12 mouse cellular contexts compared by ENCODE assay signal in the genomic region with DNA sequence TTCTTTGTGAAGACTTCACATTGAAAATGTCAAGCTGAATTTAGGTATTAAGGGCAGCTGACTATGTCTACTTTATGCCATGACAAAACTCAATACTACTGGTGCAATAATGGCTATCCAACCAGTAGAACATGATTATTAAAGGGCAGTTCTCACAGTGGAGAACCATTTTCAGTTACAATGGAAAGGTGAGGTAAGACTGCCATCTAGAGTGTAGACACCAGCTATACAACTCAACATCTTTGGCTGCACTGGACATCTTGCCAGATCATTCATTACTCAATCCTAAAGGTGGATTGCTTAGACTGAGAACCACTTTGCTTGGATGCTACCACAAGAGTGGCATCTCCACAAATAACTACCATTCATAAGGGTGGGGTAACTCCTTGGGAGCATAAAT. TPM values are rescaled to one million over a fixed set of nuclear protein-coding genes. Genes with fewer than 3 reads are reported as not detected.
A peak's percentile ranks its signal among the peaks of the same experiment; 100 is the strongest.
DNase-seq lines count a peak whose midpoint lies in the region; ATAC-seq lines count a peak whose summit lies in the region.
"Had no signal": no experiment of that assay in that cellular context is flagged by ENCODE, and none has a peak within 500 bp of the region (broad histone marks: within the 10 kb centered on the region; RNA-seq: fewer than 3 reads in every experiment).

No protein-coding gene starts in this region.

- ATAC-seq in kidney, embryonic 14.5 days (ENCODE audit: low FRiP score, low TSS enrichment) = no peak
- no peak for ATAC-seq in granulocyte monocyte progenitor cell, adult 5-6 weeks (replicated peaks; ENCODE audit: poor library complexity, severe bottlenecking)

- H3K27ac ChIP-seq in kidney, embryonic 14.5 days (ENCODE audit: low read depth, low read length) = no peak overlapping the region
- H3K27ac ChIP-seq: heart, embryonic 15.5 days; midbrain, embryonic 12.5 days had no signal

- H3K4me1 ChIP-seq in kidney, embryonic 14.5 days (ENCODE audit: control insufficient read depth, insufficient read depth, low read length) = no peaks in the 10 kb centered on the region
- H3K4me1 ChIP-seq: heart, embryonic 15.5 days; midbrain, embryonic 12.5 days had no signal

- no peaks in the 10 kb centered on the region for H3K36me3 ChIP-seq in kidney, embryonic 14.5 days (ENCODE audit: control insufficient read depth, insufficient read depth, low read length)
- H3K36me3 ChIP-seq: heart, embryonic 15.5 days; midbrain, embryonic 12.5 days had no signal

- no peaks in the 10 kb centered on the region for H3K9me3 ChIP-seq in kidney, embryonic 14.5 days (ENCODE audit: control insufficient read depth, low read length)
- H3K9me3 ChIP-seq: heart, embryonic 15.5 days; midbrain, embryonic 12.5 days had no signal

- DNase-seq in adrenal gland, postnatal 10 days = peak; percentile 2
- no peak for DNase-seq in adrenal gland, adult 18-20 months (ENCODE audit: low spot score in 2 of 2)
- DNase-seq in kidney, adult 11 months = peak; percentile 3
- DNase-seq in 3T3-L1 (ENCODE audit: low read depth, low spot score) = peak; percentile 9
- peak; percentile 3 for DNase-seq in fat pad, adult 2 months (ENCODE audit: extremely low read depth, low read depth, low spot score)
- no peak for DNase-seq in thymus, postnatal 10 days (ENCODE audit: low spot score in 2 of 2)
- DNase-seq: adrenal gland, postnatal 25 days had no signal

- no peak overlapping the region for H3K4me3 ChIP-seq in kidney, embryonic 14.5 days (ENCODE audit: low read length)
- H3K4me3 ChIP-seq: heart, embryonic 15.5 days; midbrain, embryonic 12.5 days had no signal

- H3K9ac ChIP-seq in kidney, embryonic 14.5 days (ENCODE audit: low read depth, low read length) = no peak overlapping the region
- H3K9ac ChIP-seq: heart, embryonic 15.5 days; midbrain, embryonic 12.5 days had no signal

- no peaks in the 10 kb centered on the region for H3K27me3 ChIP-seq in kidney, embryonic 14.5 days (ENCODE audit: control insufficient read depth, insufficient read depth, low read length)
- H3K27me3 ChIP-seq: heart, embryonic 15.5 days had no signal

- no peak overlapping the region for H3K4me2 ChIP-seq in kidney, embryonic 14.5 days (replicated peaks; ENCODE audit: low read depth, low read length)
- H3K4me2 ChIP-seq: heart, embryonic 15.5 days; midbrain, embryonic 12.5 days had no signal

RNA-seq across cellular contexts. Expression of a gene that starts 37.3 kb away (rescaled TPM):
- under 1 TPM in 1 of 2 experiments, not detected in 1; 0.18 TPM for total RNA-seq in adrenal gland, postnatal 10 days (2021)
- total RNA-seq in adrenal gland, adult 18-20 months (2021) = not detected
- 0.11 and 0.35 TPM in 2 replicates for polyA plus RNA-seq in kidney, embryonic 14.5 days (2014; fragmentation: Nextera tagmentation; extraction: Ambion mirVana)
- not detected in 2 replicates for total RNA-seq in granulocyte monocyte progenitor cell, adult 5-6 weeks (2014; fragmentation: Nextera tagmentation)
- not detected in 2 replicates for total RNA-seq in granulocyte monocyte progenitor cell, adult 5-6 weeks (2017)
- total RNA-seq: adrenal gland, postnatal 25 days had no signal
- polyA plus RNA-seq: C2C12 had no signal

RNA-seq across cellular contexts. Expression of a gene that starts 49.7 kb away (rescaled TPM):
- total RNA-seq in adrenal gland, postnatal 10 days (2021) = 10 to 100 TPM in 1 of 2 experiments, 1 to 10 TPM in 1; 9.8 to 13.5 TPM
- total RNA-seq in adrenal gland, adult 18-20 months (2021) = 1 to 10 TPM; 2.8 to 8.3 TPM
- 5.5 and 7.6 TPM in 2 replicates for polyA plus RNA-seq in kidney, embryonic 14.5 days (2014; fragmentation: Nextera tagmentation; extraction: Ambion mirVana)
- total RNA-seq in granulocyte monocyte progenitor cell, adult 5-6 weeks (2014; fragmentation: Nextera tagmentation) = 0.06 TPM in 1 of 2 replicates, not detected in the other
- 0.52 and 0.77 TPM in 2 replicates for total RNA-seq in granulocyte monocyte progenitor cell, adult 5-6 weeks (2017)

Comparison
In these comparisons a context has a peak if more than half of its experiments do, and no peak if none do; other contexts are left out.
1. DNase-seq: peak in adrenal gland, postnatal 10 days (single experiment), kidney, adult 11 months (single experiment), 3T3-L1 (single experiment) and fat pad, adult 2 months (single experiment); none in adrenal gland, adult 18-20 months (0 of 2) and thymus, postnatal 10 days (0 of 2).